Mouse (Mus musculus): ENCODE measurements around the gene Znrf2. TPM values are rescaled to one million over a fixed set of nuclear protein-coding genes. Genes with fewer than 3 reads are reported as not detected.

Gene Znrf2
- polyA plus RNA-seq, 2 experiments, result 2.1 to 3.3 TPM

- Histone ChIP-seq H3K4me3 (ENCODE audit: insufficient read depth in 1 of 2, low read depth in 2 of 2, low read length in 2 of 2) (no peak overlapping the region), H3K9ac (replicated peaks) (no peak overlapping the region), H3K36me3 (replicated peaks; ENCODE audit: control insufficient read depth, insufficient read depth, low read depth) (no peaks in the 10 kb centered on the region), H3K4me1 (replicated peaks; ENCODE audit: control insufficient read depth in 2 of 2, insufficient read depth in 2 of 2, low read length in 1 of 2) (0 out of 4 replicates have a peak, but pooled peaks cover 0 to 2% of the 10 kb centered on the region in 2 experiments), H3K4me2 (ENCODE audit: low read depth) (no peak overlapping the region), H3K27ac (no peak overlapping the region), H3K27me3 (ENCODE audit: control insufficient read depth, insufficient read depth, low read length) (no peaks in the 10 kb centered on the region; the same call in 1 of the 2 replicates), H3K9me3 (ENCODE audit: control insufficient read depth, low read length) (no peaks in the 10 kb centered on the region)
- DNase-seq (ENCODE audit: low read depth in 3 of 3, low spot score in 3 of 3), result no peak
- TF ChIP-seq CTCF (IDR thresholded peaks at IDR 0.05; ENCODE audit: low read depth), result no peak
- TF ChIP-seq EP300 (IDR thresholded peaks at IDR 0.05; ENCODE audit: low read depth), result no peak
- no peak for ATAC-seq (ENCODE audit: insufficient read depth)
- WGBS (ENCODE audit: insufficient replicate concordance), result 13% methylated on average over 4 of the region's 4 CpGs
These were observed 122.9 kb downstream of the Znrf2 start for GRCm38 (mm10) chr6:54939631-54940030.

GRCm38 (mm10) chr6:54940126-54940525 is 123.4 kb downstream of the Znrf2 start:
- H3K27me3 ChIP-seq (ENCODE audit: control insufficient read depth, insufficient read depth, low read length), result no peaks in the 10 kb centered on the region; the same call in 1 of the 2 replicates
- H3K9ac ChIP-seq (replicated peaks), result no peak overlapping the region
- H3K36me3 ChIP-seq (replicated peaks; ENCODE audit: control insufficient read depth, insufficient read depth, low read depth), result no peaks in the 10 kb centered on the region
- no peak for DNase-seq (ENCODE audit: low read depth in 3 of 3, low spot score in 3 of 3)
- no peak for ATAC-seq (ENCODE audit: insufficient read depth)
- H3K9me3 ChIP-seq (ENCODE audit: control insufficient read depth, low read length), result no peaks in the 10 kb centered on the region
- H3K4me2 ChIP-seq (ENCODE audit: low read depth), result no peak overlapping the region
- 0 out of 4 replicates have a peak, but pooled peaks cover 0 to 2% of the 10 kb centered on the region in 2 experiments for H3K4me1 ChIP-seq (replicated peaks; ENCODE audit: control insufficient read depth in 2 of 2, insufficient read depth in 2 of 2, low read length in 1 of 2)
- TF ChIP-seq CTCF (IDR thresholded peaks at IDR 0.05; ENCODE audit: low read depth) (no peak), EP300 (IDR thresholded peaks at IDR 0.05; ENCODE audit: low read depth) (no peak)
- H3K4me3 ChIP-seq (ENCODE audit: insufficient read depth in 1 of 2, low read depth in 2 of 2, low read length in 2 of 2), result no peak overlapping the region
- 42% methylated on average over 7 of the region's 7 CpGs for WGBS (ENCODE audit: insufficient replicate concordance)
- no peak overlapping the region for H3K27ac ChIP-seq

- no peak overlapping the region for H3K27ac ChIP-seq
- 46% methylated on average over 6 of the region's 6 CpGs for WGBS (ENCODE audit: insufficient replicate concordance)
- no peak for DNase-seq (ENCODE audit: low read depth in 3 of 3, low spot score in 3 of 3)
- no peaks in the 10 kb centered on the region for H3K36me3 ChIP-seq (replicated peaks; ENCODE audit: control insufficient read depth, insufficient read depth, low read depth)
- no peak for ATAC-seq (ENCODE audit: insufficient read depth)
- no peak overlapping the region for H3K9ac ChIP-seq (replicated peaks)
- H3K4me1 ChIP-seq (replicated peaks; ENCODE audit: control insufficient read depth in 2 of 2, insufficient read depth in 2 of 2, low read length in 1 of 2), result 0 out of 4 replicates have a peak, but pooled peaks cover 0 to 2% of the 10 kb centered on the region in 2 experiments
- no peak overlapping the region for H3K4me2 ChIP-seq (ENCODE audit: low read depth)
- no peaks in the 10 kb centered on the region for H3K9me3 ChIP-seq (ENCODE audit: control insufficient read depth, low read length)
- H3K27me3 ChIP-seq (ENCODE audit: control insufficient read depth, insufficient read depth, low read length), result no peaks in the 10 kb centered on the region; the same call in 1 of the 2 replicates
- TF ChIP-seq CTCF (IDR thresholded peaks at IDR 0.05; ENCODE audit: low read depth) (no peak), EP300 (IDR thresholded peaks at IDR 0.05; ENCODE audit: low read depth) (no peak)
- H3K4me3 ChIP-seq (ENCODE audit: insufficient read depth in 1 of 2, low read depth in 2 of 2, low read length in 2 of 2), result no peak overlapping the region
These were observed 124.4 kb downstream of the Znrf2 start for GRCm38 (mm10) chr6:54941149-54941548.

Other genes starting within 250 kb of the Znrf2 start
- gene Plekha8, start 221.8 kb upstream of the Znrf2 start, polyA plus RNA-seq (2012; rRNA removed), result 1.2 and 1.7 TPM in 2 replicates
- 2.6 and 3.7 TPM in 2 replicates for gene Plekha8, start 221.8 kb upstream of the Znrf2 start, polyA plus RNA-seq (2014; fragmentation: Nextera tagmentation; extraction: Ambion mirVana)
- 2.5 and 3.5 TPM in 2 replicates for gene Fkbp14, start 219.6 kb upstream of the Znrf2 start, polyA plus RNA-seq (2012; rRNA removed)
- 3.7 and 4.0 TPM in 2 replicates for gene Fkbp14, start 219.6 kb upstream of the Znrf2 start, polyA plus RNA-seq (2014; fragmentation: Nextera tagmentation; extraction: Ambion mirVana)
- gene Mturn, start 135.3 kb upstream of the Znrf2 start, polyA plus RNA-seq (2012; rRNA removed), result 0.26 and 0.47 TPM in 2 replicates
- 0.75 and 0.81 TPM in 2 replicates for gene Mturn, start 135.3 kb upstream of the Znrf2 start, polyA plus RNA-seq (2014; fragmentation: Nextera tagmentation; extraction: Ambion mirVana)
- 1.9 TPM in 2 replicates for gene Nod1, start 155.7 kb downstream of the Znrf2 start, polyA plus RNA-seq (2012; rRNA removed)
- 1.4 and 1.5 TPM in 2 replicates for gene Nod1, start 155.7 kb downstream of the Znrf2 start, polyA plus RNA-seq (2014; fragmentation: Nextera tagmentation; extraction: Ambion mirVana)
- gene Ggct, start 176.0 kb downstream of the Znrf2 start, polyA plus RNA-seq (2012; rRNA removed), result 0.31 and 1.1 TPM in 2 replicates
- gene Ggct, start 176.0 kb downstream of the Znrf2 start, polyA plus RNA-seq (2014; fragmentation: Nextera tagmentation; extraction: Ambion mirVana), result 4.4 and 6.1 TPM in 2 replicates
- gene Gars, start 221.1 kb downstream of the Znrf2 start, polyA plus RNA-seq (2012; rRNA removed), result 29.4 and 50.9 TPM in 2 replicates
- gene Gars, start 221.1 kb downstream of the Znrf2 start, polyA plus RNA-seq (2014; fragmentation: Nextera tagmentation; extraction: Ambion mirVana), result 99.3 and 104 TPM in 2 replicates

Data from liver, embryonic 14.5 days (tissue).